Mouse (Mus musculus) adrenal gland, postnatal 25 days (tissue): ENCODE data around the gene Arhgef3. TPM values are rescaled to one million over a fixed set of nuclear protein-coding genes. Genes with fewer than 3 reads are reported as not detected.

Source experiments
- DNase-seq: peaks from one replicate; pipeline ENCODE4 v3.0.0; 2021; ENCODE audit warnings: mixed read lengths
- total RNA-seq: library from RNA; stranded (reverse); gene quantifications from 2 replicates; pipeline ENCODE4 v1.2.3, GENCODE M21; 2021

Arhgef3 gene
- total RNA-seq, 1 experiment from 2014 or later: 47.8 TPM

GRCm38 (mm10) chr14:27383321-27383830 is 268.7 kb downstream of the Arhgef3 start:
- DNase-seq: no peak

GRCm38 (mm10) chr14:27384143-27384542 is 269.4 kb downstream of the Arhgef3 start:
- DNase-seq: no peak

- DNase-seq: no peak
These were observed 273.9 kb downstream of the Arhgef3 start for GRCm38 (mm10) chr14:27388616-27389015.

GRCm38 (mm10) chr14:27389722-27390121 is 275.0 kb downstream of the Arhgef3 start:
- DNase-seq: no peak

GRCm38 (mm10) chr14:27390663-27391062 is 276.0 kb downstream of the Arhgef3 start:
- no peak for DNase-seq

- DNase-seq: no peak
These were observed 277.1 kb downstream of the Arhgef3 start for GRCm38 (mm10) chr14:27391776-27392308.

- DNase-seq: no peak
These were observed 278.0 kb downstream of the Arhgef3 start for GRCm38 (mm10) chr14:27392660-27393059.

GRCm38 (mm10) chr14:27393806-27394205 is 279.1 kb downstream of the Arhgef3 start:
- no peak for DNase-seq

- DNase-seq: no peak
These were observed 281.7 kb downstream of the Arhgef3 start for GRCm38 (mm10) chr14:27396424-27396823.

GRCm38 (mm10) chr14:27397526-27397925 is 282.8 kb downstream of the Arhgef3 start:
- DNase-seq: no peak

- DNase-seq: no peak
These were observed 285.8 kb downstream of the Arhgef3 start for GRCm38 (mm10) chr14:27400495-27400894.

- DNase-seq: no peak
These were observed 287.1 kb downstream of the Arhgef3 start for GRCm38 (mm10) chr14:27401717-27402278.

GRCm38 (mm10) chr14:27402332-27403250 is 287.9 kb downstream of the Arhgef3 start:
- DNase-seq: no peak

- DNase-seq: no peak
These were observed 290.8 kb downstream of the Arhgef3 start for GRCm38 (mm10) chr14:27405452-27405851.

GRCm38 (mm10) chr14:27405947-27406346 is 291.2 kb downstream of the Arhgef3 start:
- no peak for DNase-seq

GRCm38 (mm10) chr14:27408240-27408639 is 293.5 kb downstream of the Arhgef3 start:
- DNase-seq: no peak

GRCm38 (mm10) chr14:27409662-27410061 is 295.0 kb downstream of the Arhgef3 start:
- DNase-seq: no peak

- no peak for DNase-seq
These were observed 296.8 kb downstream of the Arhgef3 start for GRCm38 (mm10) chr14:27411492-27411891.

GRCm38 (mm10) chr14:27412699-27413098 is 298.0 kb downstream of the Arhgef3 start:
- no peak for DNase-seq

- no peak for DNase-seq
These were observed 299.3 kb downstream of the Arhgef3 start for GRCm38 (mm10) chr14:27413961-27414360.

- DNase-seq: no peak
These were observed 306.1 kb downstream of the Arhgef3 start for GRCm38 (mm10) chr14:27420816-27421215.

- DNase-seq: no peak
These were observed 307.6 kb downstream of the Arhgef3 start for GRCm38 (mm10) chr14:27422301-27422700.

- peak; percentile 92 for DNase-seq
These were observed 313.9 kb downstream of the Arhgef3 start, which contains the start of gene Fam208a for GRCm38 (mm10) chr14:27428573-27428972. TSS of gene Fam208a (plus strand) at chr14:27428834.
